Mouse (Mus musculus): ENCODE data around the gene Samd9l.

DNA sequence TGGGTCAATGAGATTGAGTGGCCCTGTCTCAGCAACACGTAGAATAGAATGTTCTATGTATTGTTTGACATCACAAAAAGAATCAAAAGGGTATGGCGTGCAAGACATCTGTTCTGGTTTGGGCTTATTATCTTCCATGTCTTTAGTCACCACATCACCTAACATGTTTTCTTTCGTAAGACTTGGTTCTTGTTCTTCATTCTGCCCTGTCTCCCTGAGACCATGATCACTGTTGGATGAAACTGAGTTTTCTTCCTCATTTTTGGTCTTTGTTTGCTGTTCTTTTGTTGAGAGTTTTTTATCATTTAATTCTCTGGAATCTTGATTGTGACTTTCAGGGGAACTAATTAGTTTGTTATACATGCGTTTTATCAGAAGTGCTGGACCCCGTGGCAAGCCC lies 22.7 kb downstream of the Samd9l start:
- TF ChIP-seq CTCF (IDR thresholded peaks at IDR 0.05; ENCODE audit: low read depth) (no peak), EP300 (IDR thresholded peaks at IDR 0.05; ENCODE audit: low read depth) (no peak)
